Mouse (Mus musculus): Measurements from ENCODE around the gene Fam160a2. TPM values are rescaled to one million over a fixed set of nuclear protein-coding genes. Genes with fewer than 3 reads are reported as not detected.

The Fam160a2 gene
- 40.6 and 41.7 TPM in 2 replicates for polyA plus RNA-seq (2016; fragmentation: Nextera tagmentation; extraction: Ambion mirVana)

DNA sequence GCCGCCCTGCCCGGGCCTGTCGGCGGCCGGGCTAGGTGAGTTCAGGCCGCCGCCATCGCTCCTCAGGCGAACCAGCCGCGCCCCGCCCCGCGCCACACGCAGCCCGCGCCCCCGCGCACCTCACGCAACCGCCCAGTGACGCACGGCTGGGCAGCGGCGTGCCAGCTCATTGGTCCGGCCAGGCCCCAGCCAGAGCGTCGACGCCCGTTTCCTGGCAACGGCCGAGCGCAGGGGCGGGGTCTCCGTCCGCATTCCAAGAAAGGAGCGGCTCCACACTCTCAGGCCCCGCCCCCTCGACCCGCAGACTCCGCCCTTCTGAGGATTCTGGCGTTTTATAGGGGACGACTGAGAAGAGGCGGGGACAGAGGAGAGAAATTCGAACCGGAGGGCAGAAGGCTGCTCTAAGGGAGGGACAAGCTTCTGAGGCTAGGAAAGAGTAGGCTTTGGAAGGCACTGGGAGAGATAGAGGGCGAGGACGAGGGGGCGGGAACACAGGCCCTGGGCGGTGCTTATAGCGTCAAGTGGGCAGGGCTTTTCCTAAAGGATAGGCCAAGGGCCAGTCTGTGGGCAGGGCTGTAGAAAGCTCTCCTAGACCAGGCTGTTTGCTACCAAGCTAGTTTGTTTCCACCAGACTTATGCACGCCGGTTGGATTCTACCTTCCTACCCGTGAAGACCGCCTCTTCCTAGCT lies at the start of gene Fam160a2:
TSS of gene Fam160a2 (minus strand) at position 120 of the 690 bp plus-strand sequence.
- WGBS: under 1% methylated on average over 55 of the region's 55 CpGs
- H3K27ac ChIP-seq: peak within 1 kb of the TSS; percentile 69
- H3K9ac ChIP-seq: peak within 1 kb of the TSS; percentile 67
- H3K36me3 ChIP-seq: no peaks in the 10 kb centered on the region
- peak; percentile 99 for ATAC-seq (ENCODE audit: low FRiP score, low read depth)
- peak within 1 kb of the TSS; percentile 57 for H3K4me3 ChIP-seq
- H3K4me2 ChIP-seq (replicated peaks): peak within 1 kb of the TSS; percentile 78
- H3K4me1 ChIP-seq: 0 out of 2 replicates have a peak, but pooled peaks cover 6% of the 10 kb centered on the region
- no peaks in the 10 kb centered on the region for H3K9me3 ChIP-seq
- H3K27me3 ChIP-seq (replicated peaks): no peaks in the 10 kb centered on the region

DNA sequence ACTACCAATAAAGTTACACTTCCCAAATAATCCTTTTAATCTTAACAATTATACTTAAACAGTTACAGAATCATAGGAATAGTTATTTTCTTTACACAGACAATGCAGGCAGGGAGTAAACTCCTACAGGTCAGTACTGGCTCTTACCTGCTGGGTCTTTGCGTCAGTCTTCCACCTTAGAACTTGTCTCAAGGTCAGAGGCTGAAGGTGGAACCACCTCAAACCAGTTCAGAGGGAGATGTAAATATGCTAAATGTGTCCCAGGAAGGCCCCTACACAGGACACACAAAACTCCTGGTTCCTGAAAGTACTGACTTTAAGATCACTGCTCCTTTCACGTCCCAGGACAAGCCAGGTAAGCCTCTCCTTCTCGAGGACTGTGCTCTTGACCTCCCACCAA lies 45.2 kb upstream of the Fam160a2 start:
- Histone ChIP-seq H3K9ac (no peak overlapping the region), H3K4me1 (no peaks in the 10 kb centered on the region)

DNA sequence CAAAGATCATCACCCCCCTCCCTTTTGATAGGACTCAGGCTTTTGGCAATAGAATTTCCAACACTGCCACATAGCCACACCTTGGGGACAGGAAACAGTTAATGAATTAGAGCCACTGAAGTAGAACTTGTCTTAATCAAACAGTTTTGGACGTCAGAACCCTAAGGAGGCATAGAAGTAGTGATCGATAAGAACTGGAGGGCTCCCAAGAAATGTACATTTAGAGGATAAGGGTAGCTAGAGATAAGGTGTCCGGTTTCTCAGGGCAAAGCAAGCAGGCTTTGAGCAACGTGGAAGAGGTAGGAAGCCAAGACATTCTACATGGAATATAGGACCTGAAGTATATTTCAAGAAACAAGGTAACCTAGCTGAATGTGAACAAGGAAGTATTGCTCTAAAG lies 41.6 kb upstream of the Fam160a2 start:
- ATAC-seq (ENCODE audit: low FRiP score, low read depth): no peak
- H3K9me3 ChIP-seq: no peaks in the 10 kb centered on the region
- H3K4me1 ChIP-seq: no peaks in the 10 kb centered on the region
- H3K27ac ChIP-seq: no peak overlapping the region
- no peaks in the 10 kb centered on the region for H3K27me3 ChIP-seq (replicated peaks)
- no peaks in the 10 kb centered on the region for H3K36me3 ChIP-seq
- H3K9ac ChIP-seq: no peak overlapping the region
- H3K4me3 ChIP-seq: no peak overlapping the region
- 74% methylated on average over 4 of the region's 4 CpGs for WGBS
- H3K4me2 ChIP-seq (replicated peaks): no peak overlapping the region

More for the DNA sequence above, 45.2 kb upstream of the Fam160a2 start:
- 83% methylated on average over 3 of the region's 3 CpGs for WGBS
- Histone ChIP-seq H3K9me3 (no peaks in the 10 kb centered on the region), H3K4me2 (replicated peaks) (no peak overlapping the region), H3K27ac (no peak overlapping the region), H3K36me3 (no peaks in the 10 kb centered on the region), H3K4me3 (no peak overlapping the region), H3K27me3 (replicated peaks) (no peaks in the 10 kb centered on the region)
- ATAC-seq (ENCODE audit: low FRiP score, low read depth): no peak

DNA sequence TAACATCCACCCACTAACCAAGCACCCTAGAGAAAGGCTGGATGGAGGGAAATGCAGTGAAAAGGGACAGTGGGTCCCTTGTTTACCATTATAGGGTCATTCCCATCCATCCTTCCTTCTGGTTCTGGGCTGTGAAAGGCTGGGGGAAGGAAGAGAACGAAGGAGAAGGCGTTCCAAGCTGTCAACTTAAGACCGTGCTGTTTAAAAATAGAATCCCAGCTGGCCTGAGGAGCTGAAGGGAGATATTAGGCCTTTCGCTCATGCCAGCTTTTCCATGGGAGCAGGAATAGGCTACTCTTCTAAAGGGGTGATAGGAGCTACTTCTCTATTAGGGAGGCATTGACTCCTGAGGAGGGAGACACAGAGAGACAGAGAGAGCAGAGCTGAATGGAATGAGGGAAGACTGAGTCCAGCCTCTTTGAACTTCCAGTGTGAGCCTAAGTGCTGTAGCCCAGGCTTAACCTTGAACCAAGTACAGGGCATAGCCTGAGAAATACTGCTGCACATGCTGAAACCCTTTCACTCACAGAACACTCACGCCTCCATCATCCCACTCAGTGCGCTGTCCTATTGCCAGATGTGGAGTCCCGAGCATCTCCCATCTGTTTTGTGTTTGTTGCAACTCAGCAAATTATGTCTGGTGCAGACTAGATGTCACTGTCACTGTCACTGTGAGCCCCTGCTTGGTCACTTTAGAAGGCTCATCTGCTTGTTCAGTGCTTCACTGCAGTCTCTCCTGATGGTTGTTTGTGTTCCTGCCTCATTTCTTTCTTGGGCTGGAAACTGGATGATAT lies 38.3 kb upstream of the Fam160a2 start:
- Histone ChIP-seq H3K4me3 (no peak overlapping the region), H3K4me1 (no peaks in the 10 kb centered on the region), H3K4me2 (replicated peaks) (no peak overlapping the region), H3K36me3 (no peaks in the 10 kb centered on the region), H3K9ac (no peak overlapping the region), H3K27ac (no peak overlapping the region), H3K27me3 (replicated peaks) (no peaks in the 10 kb centered on the region; the same call in 1 of the 2 replicates), H3K9me3 (no peaks in the 10 kb centered on the region)
- ATAC-seq (ENCODE audit: low FRiP score, low read depth): no peak
- 86% methylated on average over 7 of the region's 7 CpGs for WGBS

DNA sequence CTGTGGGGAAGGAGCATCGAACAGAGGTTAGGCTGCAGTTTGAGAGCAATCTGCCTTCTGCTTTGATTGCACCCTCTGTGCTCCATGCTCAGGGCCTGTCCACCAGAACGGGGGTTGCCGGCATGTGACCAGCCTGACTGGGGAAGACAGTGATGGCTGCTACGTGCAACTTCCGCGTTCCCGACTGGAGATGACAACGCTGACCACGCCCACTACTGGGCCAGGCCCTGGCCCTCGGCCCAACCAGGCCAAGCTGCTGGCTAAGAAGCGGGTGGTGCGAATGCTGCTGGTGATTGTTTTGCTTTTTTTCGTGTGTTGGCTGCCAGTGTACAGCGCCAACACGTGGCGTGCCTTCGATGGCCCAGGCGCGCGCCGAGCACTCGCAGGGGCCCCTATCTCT lies 34.9 kb upstream of the Fam160a2 start:
- Histone ChIP-seq H3K36me3 (no peaks in the 10 kb centered on the region), H3K9ac (no peak overlapping the region), H3K27me3 (replicated peaks) (no peaks in the 10 kb centered on the region; the same call in 1 of the 2 replicates), H3K9me3 (no peaks in the 10 kb centered on the region), H3K27ac (no peak overlapping the region), H3K4me2 (replicated peaks) (no peak overlapping the region), H3K4me3 (no peak overlapping the region), H3K4me1 (no peaks in the 10 kb centered on the region)
- 86% methylated on average over 22 of the region's 22 CpGs for whole genome bisulfite sequencing
- no peak for ATAC-seq (ENCODE audit: low FRiP score, low read depth)

DNA sequence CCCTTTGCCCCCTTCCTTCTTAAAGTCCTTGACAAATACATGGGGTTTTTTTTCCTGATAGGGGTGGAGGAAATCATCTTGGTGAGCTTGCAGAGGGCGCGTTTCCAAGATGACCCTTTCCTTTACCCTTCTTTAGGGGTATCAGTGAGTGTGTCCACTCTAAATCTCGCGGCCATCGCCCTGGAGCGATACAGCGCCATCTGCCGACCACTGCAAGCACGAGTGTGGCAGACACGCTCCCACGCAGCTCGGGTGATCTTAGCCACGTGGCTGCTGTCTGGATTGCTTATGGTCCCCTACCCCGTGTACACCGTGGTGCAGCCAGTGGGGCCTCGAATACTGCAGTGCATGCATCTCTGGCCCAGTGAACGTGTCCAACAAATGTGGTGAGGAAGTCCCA lies 34.0 kb upstream of the Fam160a2 start:
- Histone ChIP-seq H3K9ac (no peak overlapping the region), H3K4me2 (replicated peaks) (no peak overlapping the region), H3K36me3 (no peaks in the 10 kb centered on the region), H3K4me3 (no peak overlapping the region), H3K27ac (no peak overlapping the region), H3K4me1 (no peaks in the 10 kb centered on the region), H3K27me3 (replicated peaks) (no peaks in the 10 kb centered on the region; the same call in 1 of the 2 replicates), H3K9me3 (no peaks in the 10 kb centered on the region)
- WGBS: 85% methylated on average over 17 of the region's 17 CpGs
- ATAC-seq (ENCODE audit: low FRiP score, low read depth): no peak

DNA sequence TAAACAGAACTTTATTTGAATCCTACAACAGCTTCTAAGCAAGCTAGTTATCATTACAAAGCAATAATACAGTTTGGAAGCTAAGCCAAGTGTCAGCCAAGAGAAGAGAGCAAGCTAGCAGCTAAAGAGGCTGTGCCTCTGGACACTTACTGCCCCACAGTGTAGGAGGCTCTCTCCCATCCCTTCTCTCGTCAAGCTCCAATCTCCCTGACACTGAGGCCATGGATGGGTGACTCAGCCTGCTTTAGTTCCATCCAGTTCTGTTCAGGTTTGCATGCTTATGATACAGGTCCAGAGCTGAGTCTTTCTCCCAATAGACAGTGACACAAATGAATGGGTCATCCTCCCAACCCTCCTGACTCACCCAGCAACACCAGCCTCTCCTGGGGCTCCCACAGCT lies 32.2 kb upstream of the Fam160a2 start:
- Histone ChIP-seq H3K4me1 (no peaks in the 10 kb centered on the region), H3K9ac (no peak overlapping the region), H3K27me3 (replicated peaks) (no peaks in the 10 kb centered on the region; the same call in 1 of the 2 replicates), H3K27ac (no peak overlapping the region), H3K4me3 (no peak overlapping the region), H3K4me2 (replicated peaks) (no peak overlapping the region), H3K36me3 (no peaks in the 10 kb centered on the region), H3K9me3 (no peaks in the 10 kb centered on the region)
- WGBS: 59% methylated on average over 1 of the region's 1 CpGs
- no peak for ATAC-seq (ENCODE audit: low FRiP score, low read depth)

DNA sequence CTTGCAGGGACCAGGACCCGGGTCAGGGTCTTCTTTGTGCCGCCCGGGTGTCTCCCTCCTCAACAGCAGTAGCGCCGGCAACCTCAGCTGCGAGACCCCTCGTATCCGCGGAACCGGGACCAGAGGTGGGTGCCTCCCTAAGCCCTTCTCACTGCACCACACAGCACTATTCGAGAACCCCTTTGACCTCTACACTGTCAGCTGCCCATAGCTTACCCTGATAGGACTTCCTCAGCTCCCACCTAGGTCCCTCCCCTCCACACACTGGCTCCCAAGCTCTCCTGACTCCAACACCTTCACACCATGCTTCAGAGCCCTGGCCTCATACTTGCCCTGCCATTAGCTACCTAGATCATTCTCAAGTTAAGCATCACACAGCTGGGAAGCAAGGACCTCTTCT lies 26.2 kb upstream of the Fam160a2 start:
- H3K4me1 ChIP-seq: peaks cover 11% of the 10 kb centered on the region
- H3K36me3 ChIP-seq: no peaks in the 10 kb centered on the region
- peak; percentile 72 for ATAC-seq (ENCODE audit: low FRiP score, low read depth)
- H3K9ac ChIP-seq: peak overlapping the region; percentile 38
- no peak overlapping the region for H3K27ac ChIP-seq
- peak overlapping the region; percentile 87 for H3K4me2 ChIP-seq (replicated peaks)
- peaks cover 29% of the 10 kb centered on the region for H3K27me3 ChIP-seq (replicated peaks)
- no peaks in the 10 kb centered on the region for H3K9me3 ChIP-seq
- H3K4me3 ChIP-seq: peak overlapping the region; percentile 44
- WGBS: 3% methylated on average over 11 of the region's 11 CpGs

DNA sequence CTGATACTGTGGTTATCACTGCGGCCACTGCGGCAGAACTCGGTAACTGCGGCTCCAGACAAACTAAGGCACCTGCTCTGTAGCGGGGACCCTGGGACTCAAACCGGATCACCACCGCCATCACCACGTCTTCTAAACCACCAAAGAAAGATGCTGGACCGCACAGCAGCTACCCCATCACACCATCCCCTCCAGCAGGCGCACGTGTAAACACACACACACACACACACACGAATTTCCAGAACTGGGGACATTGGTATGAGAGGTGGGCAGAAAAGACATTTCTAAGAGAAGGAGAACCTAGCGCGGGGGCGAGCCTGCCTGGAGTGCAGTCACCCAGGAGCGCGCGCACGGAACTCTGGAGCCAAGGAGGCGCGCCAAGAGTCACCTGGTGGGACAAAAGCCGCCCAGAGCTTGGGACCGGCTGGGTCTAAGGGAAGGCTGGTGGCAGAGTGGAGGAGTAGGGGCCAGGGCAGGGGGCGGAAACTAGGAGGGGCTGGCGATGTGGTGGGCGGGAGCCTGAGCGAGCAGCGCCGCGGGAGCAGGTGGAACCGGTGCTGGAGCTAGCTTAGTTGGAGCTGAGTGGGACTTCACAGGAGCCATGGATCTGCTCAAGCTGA lies 25.7 kb upstream of the Fam160a2 start, which contains the start of gene Cckbr:
TSS of gene Cckbr (plus strand) at position 308 of the 620 bp plus-strand sequence.
- no peaks in the 10 kb centered on the region for H3K9me3 ChIP-seq
- H3K9ac ChIP-seq: peak within 1 kb of the TSS; percentile 38
- H3K4me1 ChIP-seq: peaks cover 11% of the 10 kb centered on the region
- H3K27me3 ChIP-seq (replicated peaks): peaks cover 29% of the 10 kb centered on the region
- H3K4me2 ChIP-seq (replicated peaks): peak within 1 kb of the TSS; percentile 87
- H3K4me3 ChIP-seq: peak within 1 kb of the TSS; percentile 44
- no peak within 1 kb of the TSS for H3K27ac ChIP-seq
- H3K36me3 ChIP-seq: no peaks in the 10 kb centered on the region
- 1% methylated on average over 31 of the region's 31 CpGs for WGBS
- ATAC-seq (ENCODE audit: low FRiP score, low read depth): peak; percentile 83

DNA sequence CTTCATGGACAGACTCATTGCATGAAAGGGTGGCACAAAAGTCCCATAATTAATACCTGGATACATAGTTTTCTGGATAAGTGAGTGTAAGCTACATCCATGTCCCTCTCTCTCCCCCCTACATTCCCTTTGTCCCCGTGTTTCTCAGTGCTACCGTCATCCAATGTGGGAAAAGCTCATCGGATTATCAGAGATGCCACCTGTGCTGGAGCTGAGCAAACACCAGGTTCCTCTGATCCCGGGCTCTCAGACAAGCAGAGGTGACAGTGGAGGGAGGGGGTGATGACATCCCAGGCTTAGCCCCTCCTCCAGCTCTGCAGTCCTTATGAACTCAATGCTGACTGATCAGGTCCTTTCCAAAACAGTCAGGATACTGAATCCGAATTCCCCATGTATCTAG lies 24.5 kb upstream of the Fam160a2 start:
- H3K36me3 ChIP-seq: no peaks in the 10 kb centered on the region
- peaks cover 29% of the 10 kb centered on the region for H3K27me3 ChIP-seq (replicated peaks)
- peaks cover 11% of the 10 kb centered on the region for H3K4me1 ChIP-seq
- no peak overlapping the region for H3K4me3 ChIP-seq
- no peak for ATAC-seq (ENCODE audit: low FRiP score, low read depth)
- H3K4me2 ChIP-seq (replicated peaks): no peak overlapping the region
- H3K27ac ChIP-seq: no peak overlapping the region
- no peak overlapping the region for H3K9ac ChIP-seq
- WGBS: 36% methylated on average over 5 of the region's 5 CpGs
- no peaks in the 10 kb centered on the region for H3K9me3 ChIP-seq

DNA sequence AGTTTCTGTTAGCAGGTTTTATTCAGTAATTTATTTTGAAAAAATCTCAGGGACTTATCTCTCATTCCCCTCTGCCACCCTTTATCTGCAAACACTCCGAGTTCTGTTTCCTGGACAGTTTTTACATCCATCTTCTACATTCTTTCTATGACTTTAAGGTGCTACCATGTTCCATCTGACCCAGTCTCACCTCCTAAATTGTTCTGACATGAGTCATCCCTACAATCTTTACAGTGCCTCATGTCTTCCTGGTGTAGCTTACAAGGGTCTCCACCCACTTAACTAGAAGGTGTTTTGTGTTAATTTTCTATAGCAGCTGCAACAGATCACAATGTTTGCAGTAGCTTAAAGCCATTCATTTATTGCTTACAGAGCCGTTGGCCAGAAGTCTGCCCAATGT lies 21.0 kb upstream of the Fam160a2 start:
- no peak overlapping the region for H3K27ac ChIP-seq
- 60% methylated on average over 2 of the region's 2 CpGs for WGBS
- ATAC-seq (ENCODE audit: low FRiP score, low read depth): no peak
- H3K4me1 ChIP-seq: peaks cover 8% of the 10 kb centered on the region
- no peak overlapping the region for H3K4me3 ChIP-seq
- no peak overlapping the region for H3K4me2 ChIP-seq (replicated peaks)
- H3K9ac ChIP-seq: no peak overlapping the region
- no peaks in the 10 kb centered on the region for H3K36me3 ChIP-seq
- no peaks in the 10 kb centered on the region for H3K9me3 ChIP-seq
- peaks cover 18% of the 10 kb centered on the region for H3K27me3 ChIP-seq (replicated peaks)

DNA sequence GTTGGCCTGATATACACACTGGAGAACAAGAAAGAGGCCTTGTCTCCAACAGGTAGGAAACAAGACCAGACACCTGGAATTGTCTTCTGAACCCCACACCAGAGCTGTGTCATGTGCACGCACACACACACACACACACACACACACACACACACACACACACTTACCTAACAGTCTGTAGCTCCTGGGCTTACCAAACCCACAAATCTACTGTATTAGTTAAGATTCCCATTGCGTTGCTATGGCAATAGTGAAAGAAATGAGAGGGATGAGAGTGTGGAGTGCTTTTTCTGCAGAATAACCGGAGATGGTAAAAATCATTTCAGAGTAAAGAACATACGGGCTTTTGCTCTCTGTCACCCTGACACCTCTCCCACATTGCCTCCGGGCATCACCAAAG lies 18.3 kb upstream of the Fam160a2 start:
- Histone ChIP-seq H3K9ac (no peak overlapping the region), H3K27ac (no peak overlapping the region)
- 83% methylated on average over 5 of the region's 5 CpGs for WGBS

More for the DNA sequence above, 18.3 kb upstream of the Fam160a2 start:
- Histone ChIP-seq H3K27me3 (replicated peaks) (no peaks in the 10 kb centered on the region), H3K36me3 (no peaks in the 10 kb centered on the region), H3K9me3 (no peaks in the 10 kb centered on the region), H3K4me1 (no peaks in the 10 kb centered on the region), H3K4me3 (no peak overlapping the region), H3K4me2 (replicated peaks) (no peak overlapping the region)
- no peak for ATAC-seq (ENCODE audit: low FRiP score, low read depth)
